Mouse (Mus musculus) heart, adult 2 months (tissue): ENCODE data around the gene Spaca3.

Experiments
- CTCF ChIP-seq: fragments of 200-600 bp; IDR thresholded peaks from 2 replicates; pipeline ENCODE4 v1.8.1; 2022; ENCODE audit warnings: antibody characterized with exemption, mild to moderate bottlenecking, moderate library complexity
- EP300 ChIP-seq: fragments of 200-500 bp; IDR thresholded peaks from 2 replicates; pipeline ENCODE4 v1.6.1; 2011; ENCODE audit warnings: low read depth, low read length, control low read depth; ENCODE audit not compliant: insufficient read depth
- POLR2A ChIP-seq: fragments of 200-500 bp; IDR thresholded peaks from 2 replicates; pipeline ENCODE4 v1.6.1; 2011; ENCODE audit warnings: mild to moderate bottlenecking, low read depth, low read length, control low read depth; ENCODE audit not compliant: insufficient read depth

DNA sequence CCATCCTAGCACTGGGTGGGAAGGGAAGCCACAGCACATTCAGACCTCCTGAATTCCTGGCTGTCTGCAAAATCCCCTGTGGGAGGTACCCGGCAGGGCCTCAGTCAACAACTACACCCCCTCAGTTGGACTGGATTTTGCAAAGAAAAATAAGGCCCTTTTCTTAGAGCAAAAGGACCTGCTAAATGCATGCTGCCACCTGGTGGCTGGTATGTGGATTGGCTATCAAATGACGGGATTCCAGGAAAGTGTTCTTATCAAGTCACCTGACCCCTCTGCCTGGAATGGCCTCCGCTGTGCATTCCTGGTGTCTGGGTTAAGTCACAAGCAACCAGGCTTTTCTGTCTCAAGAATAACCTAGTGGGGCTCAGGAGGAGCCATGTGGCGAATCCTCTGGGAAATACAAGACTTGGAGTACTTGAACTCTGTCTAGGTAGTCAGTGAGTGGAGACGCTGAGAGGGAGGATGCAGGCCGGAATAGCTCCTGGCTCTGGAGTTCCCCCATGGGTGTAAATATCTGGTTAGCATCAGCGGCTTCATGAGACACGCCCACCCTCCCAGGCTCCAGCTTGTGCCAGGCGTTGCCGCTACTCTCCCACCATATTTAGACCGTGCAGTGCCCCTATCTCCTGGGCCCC lies 40.0 kb upstream of the Spaca3 start:
- TF ChIP-seq CTCF (peak; percentile 96), POLR2A (no peak), EP300 (peak; percentile 91)
